Mouse (Mus musculus): Measurements from ENCODE around the gene Slc2a2.
A peak's percentile ranks its signal among the peaks of the same experiment; 100 is the strongest.
"Not testable (repeated sequence)": the region's sequence is repeated elsewhere in the genome, so short reads cannot be mapped to it uniquely, and the experiment has no call there.

Slc2a2 gene

DNA sequence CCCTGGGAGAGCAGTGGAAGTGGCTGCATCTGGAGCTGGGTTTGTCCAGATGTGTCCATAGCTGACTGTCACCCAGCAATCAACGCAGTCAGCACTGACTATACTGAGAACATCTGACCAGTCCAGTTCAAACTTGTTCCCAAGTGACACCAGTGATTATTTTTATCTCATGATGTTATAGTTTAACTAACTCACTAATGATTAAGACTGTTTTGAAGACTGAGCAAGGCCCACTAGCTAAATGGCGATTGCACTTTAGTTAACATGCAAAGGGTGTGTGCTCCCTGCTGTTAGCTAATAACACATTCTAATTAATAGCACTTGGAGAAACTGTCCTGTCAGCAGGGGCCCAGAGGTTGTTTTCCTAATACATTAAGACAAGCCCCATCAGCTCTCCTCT is 39.3 kb downstream of the Slc2a2 start:
- no peak for DNase-seq

DNA sequence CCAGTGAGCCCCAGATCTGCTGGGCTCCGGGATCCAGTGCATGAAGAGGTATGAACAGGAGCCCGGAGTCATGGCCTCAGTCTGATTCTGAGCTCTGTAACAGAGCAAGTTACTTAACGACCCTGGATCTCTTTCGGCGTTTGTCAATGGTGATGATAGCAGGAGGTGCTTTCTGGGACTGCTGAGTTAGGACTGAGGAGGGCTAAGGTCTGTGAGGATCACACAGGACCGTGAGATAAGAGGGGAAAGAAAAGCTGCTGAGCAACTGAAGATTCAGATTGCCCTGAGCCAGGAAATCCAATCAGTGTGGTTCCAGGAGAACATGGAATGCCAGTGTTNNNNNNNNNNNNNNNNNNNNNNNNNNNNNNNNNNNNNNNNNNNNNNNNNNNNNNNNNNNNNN is 42.6 kb downstream of the Slc2a2 start:
- no peak for DNase-seq

DNA sequence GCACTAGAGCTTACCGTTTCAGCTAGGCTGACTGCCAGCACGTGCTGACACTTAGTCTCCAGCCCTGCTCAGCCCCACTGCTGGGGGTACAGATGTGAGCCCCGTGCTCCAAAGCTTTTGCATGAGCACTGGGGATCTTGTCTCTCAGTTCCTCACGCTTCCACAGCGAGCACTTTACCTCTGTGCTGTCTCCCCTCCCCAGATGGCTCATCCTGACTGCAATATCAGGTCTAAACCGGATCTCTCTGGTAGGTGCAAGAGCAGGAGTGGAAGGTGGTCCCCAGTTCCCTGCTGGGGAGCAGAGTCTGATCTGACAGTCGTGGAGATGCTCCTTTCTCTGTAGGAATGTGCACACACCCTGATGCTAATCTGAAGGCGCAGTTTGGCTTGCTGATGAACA is 45.5 kb downstream of the Slc2a2 start:
- DNase-seq, result peak; percentile 9 to 12

DNA sequence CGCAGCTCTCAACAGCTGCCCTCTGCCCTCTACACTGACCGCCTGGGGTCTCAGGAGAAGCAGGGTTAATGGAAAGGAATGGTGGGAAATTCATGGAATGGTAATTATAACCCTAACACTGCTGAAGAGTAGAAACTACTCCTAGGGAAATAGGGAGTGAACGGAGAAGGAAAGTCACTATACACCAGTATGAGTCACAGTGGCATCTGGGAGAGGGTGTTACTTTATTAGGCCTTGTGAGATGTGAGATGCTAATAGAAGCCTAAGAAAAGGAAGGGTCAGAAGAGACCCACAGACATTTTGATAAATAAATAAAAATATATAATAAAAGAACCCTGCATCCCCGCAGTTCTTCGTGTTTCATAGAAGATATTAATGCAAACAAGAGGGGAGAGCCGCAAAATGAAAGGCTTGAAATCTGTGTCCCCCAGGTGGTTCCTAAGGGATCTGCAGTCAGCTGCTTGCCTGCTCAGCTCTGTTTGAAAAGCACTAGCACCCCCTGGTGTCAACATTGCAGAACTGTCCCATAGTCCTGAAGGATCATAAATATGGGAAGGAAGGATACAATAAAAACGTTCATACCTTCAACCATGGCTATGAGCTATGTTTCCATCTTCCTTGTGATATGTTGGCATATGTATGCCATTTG is 48.3 kb downstream of the Slc2a2 start:
- peak; percentile 91 to 94 for DNase-seq

DNA sequence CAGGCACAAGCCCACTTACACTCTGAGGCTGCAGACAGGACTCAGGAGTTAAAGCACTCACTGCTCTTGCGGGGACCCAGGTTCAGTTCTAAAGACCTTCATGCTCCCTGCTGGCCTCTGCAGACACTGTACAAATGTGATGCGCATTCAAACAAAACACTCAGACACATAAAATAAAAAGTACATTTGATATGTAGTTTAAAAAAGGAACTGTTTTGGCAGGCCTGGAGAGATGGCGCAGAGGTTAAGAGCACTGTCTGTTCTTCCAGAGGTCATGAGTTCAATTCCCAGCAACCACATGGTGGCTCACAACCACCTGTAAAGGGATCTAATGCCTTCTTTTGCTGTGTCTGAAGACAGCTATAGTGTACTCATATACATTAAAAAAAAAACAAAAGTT is 50.4 kb downstream of the Slc2a2 start:
- DNase-seq, result no peak

DNA sequence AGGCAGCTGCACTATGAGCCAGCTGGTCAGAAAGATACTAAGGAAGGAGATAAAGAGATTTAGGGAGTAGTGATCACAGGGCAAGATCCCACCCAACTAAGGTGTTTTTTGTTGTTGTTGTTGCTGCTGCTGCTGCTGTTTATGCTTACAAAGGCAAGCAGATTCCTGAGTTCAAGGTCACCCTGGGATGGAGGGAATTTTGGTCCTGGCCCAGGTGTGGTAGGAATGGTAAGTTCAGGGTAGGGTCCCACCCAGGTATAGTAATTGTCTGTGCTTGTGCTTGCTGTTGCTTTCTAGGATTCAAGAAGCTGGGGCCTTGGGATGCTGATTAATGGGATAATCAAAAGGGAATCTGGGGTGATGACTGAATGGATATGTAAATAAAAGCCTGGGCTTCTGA is 51.3 kb downstream of the Slc2a2 start:
- DNase-seq, result no peak

DNA sequence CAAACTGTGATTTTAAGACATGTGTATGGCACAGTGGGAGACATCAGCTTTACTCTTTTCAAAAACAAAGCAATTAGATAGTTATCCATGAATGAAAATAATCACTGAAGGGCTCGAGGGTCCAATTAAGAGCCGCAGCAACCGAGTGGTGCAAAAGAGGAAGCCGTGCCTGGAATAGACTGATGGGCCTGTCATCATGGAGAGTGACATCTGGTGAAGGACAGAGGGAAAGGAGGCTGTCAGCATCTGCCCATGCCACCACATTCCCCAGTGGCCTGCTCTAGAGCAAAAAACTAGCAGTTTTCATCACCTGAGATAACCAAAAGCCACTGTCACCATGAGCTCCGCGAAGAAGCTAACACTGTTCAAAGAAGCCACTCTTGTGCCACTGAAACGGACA is 57.8 kb downstream of the Slc2a2 start:
- no peak for DNase-seq

DNA sequence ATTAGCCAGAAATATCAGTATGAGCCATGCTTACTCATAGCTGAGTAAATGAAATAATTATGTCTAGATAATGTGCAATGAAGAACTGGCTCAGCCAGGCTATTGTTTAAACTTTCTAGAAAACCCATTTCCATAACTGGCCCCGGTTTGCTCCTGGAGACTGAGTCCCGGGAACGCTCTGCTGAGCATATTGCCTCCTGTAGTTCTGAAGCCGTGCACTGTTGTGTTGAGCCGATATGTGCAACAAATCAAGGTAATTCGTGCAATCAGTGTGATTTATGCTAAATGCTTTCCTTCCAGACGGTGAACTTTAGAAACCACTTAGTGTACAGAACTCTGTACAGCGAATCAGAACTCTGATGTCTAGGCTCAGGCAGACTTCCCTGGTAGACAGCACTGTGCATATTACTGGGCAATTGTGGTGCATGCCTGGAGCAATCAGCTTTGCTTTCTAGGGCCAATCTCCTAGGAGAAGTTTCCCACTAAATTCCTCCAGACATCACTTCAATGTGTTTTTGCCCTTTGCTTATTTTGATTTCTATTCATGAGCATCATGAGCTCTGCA is 63.6 kb downstream of the Slc2a2 start:
- DNase-seq, result no peak

DNA sequence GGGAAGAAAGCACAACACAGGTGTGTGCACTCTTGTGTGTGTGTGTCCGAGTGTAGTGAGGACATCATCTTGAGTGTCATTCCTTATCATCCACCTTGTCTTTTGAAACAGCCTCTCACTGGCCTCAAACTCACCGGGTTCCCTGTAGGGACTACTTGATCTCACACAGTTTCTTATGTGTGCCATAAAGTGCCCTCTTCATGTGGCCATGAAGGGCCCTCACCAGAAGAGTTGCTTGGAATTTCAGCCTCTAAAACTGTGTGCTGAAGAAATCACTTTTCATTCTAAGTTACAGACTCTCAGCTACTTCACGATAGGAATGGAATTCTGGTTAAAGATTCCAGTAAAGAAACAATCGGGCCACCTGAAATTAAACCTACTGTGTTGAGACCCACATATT is 69.2 kb downstream of the Slc2a2 start:
- no peak for DNase-seq

DNA sequence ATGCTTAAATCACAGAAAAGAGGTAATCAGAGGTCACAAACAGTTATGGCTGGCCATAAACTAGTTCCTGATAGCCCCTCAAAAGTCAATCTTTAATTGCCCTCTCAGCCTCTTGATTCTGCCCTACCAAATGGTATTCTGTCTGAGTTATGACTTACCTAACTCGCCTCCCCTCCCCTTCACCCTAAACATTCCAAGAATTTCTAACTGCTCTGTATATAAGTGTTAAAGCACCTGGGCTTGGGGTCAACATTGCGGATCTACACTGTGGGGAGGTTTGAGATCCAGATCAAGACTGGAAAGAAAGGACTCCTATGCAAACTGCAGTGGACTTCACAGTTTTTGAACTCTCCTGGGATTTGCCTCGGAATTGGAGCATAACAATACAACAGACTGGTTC is 70.5 kb downstream of the Slc2a2 start:
- no peak for DNase-seq

DNA sequence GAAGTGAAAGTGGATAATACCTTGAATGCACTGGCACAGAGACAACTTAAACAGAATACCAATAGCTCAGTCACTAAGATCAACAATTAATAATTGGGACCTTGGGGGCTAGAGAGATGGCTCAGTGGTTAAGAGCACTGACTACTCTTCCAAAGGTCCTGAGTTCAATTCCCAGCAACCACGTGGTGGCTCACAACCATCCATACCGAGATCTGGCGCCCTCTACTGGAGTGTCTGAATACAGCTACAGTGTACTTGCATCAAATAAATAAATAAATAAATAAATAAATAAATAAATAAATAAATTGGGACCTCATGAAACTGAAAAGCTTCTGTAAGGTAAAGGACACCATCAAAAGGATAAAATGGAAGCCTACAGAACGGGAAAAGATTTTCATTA is 75.2 kb downstream of the Slc2a2 start:
- DNase-seq, result not testable (repeated sequence)

DNA sequence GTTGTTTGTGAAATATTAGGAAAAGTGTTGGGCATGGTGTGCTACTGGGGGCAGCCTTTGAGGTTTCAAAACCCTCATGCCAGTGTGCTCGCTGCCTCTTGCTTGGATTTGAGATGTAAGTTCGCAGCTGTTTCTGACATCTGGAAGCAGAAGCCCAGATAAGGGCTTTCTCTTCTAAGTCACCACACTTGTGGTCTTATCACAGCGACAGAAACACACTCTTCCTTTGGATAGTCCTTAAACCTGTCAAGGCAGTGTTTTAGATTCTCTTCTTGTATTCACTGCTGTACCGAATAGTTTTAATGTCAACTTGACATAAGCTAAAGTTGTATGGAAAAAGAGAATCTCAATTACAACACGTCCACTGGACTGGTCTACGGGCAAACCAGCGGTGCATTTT is 77.7 kb downstream of the Slc2a2 start:
- no peak for DNase-seq

DNA sequence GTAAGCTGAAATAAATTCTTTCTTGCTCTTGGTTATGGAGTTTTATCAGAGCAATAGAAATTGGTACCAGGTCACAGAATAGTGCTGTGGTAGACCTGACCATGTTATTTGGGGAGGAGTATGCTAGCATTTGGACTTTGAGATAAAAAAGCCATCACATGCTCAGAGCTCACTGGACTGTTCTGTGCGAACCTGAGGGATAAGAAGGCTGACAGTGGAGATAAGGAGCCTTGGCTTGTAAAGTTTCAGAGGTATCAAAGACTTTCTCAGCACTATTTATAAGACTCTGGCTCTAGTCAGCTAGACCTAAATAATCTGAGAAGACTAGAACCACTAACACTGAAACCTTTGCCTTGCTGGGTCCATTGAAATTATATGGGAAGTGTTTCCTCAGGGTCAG is 78.3 kb downstream of the Slc2a2 start:
- no peak for DNase-seq

DNA sequence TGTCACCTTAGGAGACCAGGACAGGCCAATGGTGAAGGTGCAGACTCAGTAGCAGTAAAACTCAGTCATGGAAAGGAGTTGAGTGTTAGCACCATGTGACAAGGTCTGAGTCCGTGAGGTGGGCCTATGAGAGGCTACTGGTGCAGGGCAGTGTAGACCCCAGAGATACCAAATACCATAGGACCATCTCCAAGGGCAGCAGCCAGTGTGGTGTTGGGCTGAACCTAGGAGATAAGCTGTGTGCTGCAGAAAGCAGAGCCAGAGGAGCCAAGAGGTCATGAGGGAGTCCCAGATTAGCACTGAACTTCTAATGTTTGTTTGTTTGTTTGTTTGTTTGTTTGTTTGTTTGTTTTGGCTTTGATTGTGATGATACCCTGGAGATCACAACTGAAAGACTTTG is 78.8 kb downstream of the Slc2a2 start:
- no peak for DNase-seq

DNA sequence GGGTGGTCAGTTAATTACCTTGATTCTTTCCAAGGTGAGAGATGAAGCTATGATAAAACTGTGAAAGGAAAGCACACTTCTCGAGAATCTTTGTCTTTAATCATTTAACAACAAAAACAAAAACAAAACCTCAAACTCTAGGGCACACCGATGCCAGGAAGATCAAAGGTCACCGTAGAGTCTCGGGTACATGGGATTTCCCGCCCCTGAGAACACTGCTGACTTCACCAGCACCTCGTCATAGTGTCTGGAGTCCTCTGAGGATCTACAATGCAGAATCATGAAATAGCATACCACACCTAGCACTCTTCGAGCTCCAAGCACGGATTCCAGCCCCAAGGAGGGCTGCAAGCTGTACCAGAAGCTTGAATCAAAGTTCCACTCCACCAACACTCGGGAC is 82.8 kb downstream of the Slc2a2 start:
- peak in 1 of 2 experiments; percentile 21 for DNase-seq
